Mouse (Mus musculus): ENCODE data around the gene Rreb1.

Rreb1 gene

GRCm38 (mm10) chr13:37918336-37919261, 140.4 kb downstream of the Rreb1 start:
- DNase-seq (ENCODE audit: low read depth) = no peak

DNA sequence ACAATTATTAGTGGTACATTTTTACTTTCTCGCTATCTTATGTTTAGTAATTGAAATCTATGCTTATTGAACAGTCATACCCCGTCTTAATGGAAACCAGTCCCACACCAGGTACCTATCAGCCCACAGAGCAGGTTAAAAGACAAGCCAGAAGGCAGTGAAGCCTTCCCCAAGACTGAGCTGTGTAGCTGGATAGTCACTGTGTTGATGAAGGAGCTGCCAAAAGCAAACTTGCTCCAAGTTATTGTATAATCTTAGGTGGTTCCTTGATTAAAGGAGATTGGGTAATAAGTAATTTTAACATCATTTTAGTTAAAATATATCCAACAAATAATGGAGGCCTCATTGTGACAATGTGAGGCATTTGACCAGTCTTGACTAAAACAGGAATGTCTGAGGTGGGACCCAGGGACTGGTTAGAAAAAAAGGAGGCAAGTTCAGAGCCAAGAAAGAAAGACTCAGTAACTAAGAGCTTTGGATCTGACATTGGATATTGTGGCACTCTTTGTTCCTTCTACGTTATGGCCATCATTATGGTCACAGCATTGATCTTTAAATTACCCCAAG, 141.6 kb downstream of the Rreb1 start:
- DNase-seq (ENCODE audit: low read depth) = no peak

GRCm38 (mm10) chr13:37920727-37921126, 142.5 kb downstream of the Rreb1 start:
- no peak for DNase-seq (ENCODE audit: low read depth)

- DNase-seq (ENCODE audit: low read depth) = no peak
Measured at GRCm38 (mm10) chr13:37923091-37923490, 144.9 kb downstream of the Rreb1 start.

DNA sequence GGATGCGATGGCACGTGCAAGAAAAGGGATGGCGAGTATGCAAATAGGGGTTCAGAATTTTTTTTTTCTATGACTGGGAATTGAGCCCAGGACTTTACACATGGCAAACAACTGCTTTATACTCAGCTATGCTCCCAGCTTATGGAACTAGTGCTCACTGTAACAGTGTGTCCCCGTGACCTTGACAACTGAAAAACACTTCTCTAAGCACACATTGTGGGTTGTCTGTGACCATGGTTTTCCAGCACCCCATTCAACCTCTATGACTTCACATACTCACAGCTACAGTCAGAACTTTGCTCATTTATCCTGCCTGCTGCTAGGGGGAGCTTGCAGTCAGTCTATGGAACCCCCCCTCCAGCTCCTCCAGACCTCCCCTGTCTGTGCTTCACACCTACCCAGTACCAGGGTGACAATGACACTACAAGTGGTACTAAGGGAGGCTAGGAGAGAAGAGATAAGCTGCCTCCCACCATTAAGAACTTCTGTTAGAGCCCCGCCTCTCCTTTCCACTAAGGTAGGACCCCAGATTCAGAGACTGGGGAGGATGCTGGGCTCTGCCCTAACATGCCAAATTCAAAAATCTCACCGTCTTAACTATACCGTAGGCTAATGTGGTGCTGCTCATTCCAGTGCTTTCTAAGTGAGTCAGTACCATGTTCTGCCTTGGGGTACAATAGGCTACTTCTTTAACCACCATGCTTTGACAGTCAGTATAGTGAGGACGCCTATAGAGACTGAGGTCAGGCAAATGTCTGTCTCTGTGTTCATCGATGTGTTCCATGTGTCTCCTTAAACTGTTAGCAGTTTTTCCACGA, 145.7 kb downstream of the Rreb1 start:
- DNase-seq (ENCODE audit: low read depth) = no peak

DNA sequence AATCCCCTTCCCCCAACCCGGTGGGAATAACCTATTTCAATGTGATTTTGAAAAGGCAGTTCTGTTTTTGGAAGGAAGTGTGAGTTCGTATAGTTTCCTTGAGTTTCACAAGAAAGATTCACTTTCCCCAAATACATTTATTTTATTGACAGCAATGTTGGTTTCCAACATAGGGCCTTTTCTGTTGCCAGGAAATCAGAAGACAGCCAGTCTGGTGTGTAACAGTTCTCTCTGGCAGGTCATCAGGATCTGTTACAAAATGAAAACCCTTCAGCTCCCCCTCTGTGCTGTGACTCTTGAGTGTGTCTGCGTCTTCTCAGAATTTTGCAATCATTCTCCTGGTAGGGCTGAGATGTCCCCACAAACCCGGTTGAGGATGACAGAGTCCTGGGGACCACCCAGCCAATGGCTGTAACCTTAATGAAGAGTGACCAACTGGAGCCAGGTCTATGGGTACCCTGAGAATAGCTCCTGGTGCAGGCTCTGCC, 146.3 kb downstream of the Rreb1 start:
- DNase-seq (ENCODE audit: low read depth) = no peak

DNA sequence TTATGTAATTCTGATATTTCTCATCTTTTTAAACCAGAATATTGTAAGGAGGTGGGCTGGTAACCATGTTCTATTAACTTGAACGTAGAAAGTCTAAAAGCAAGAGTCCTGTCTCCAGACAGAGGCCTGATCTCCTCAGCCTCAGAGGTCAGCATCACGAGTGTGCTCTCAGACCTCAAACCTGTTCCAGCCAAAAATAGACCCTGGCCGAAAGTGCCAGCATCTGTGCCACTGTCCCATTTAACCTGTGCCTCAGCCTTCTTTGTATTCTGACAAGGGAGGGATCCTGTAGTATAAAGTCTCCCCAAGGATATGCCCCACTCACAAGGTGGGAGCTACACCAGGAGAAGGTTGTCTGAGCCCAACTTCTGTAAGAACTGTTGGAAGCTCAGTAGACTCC, 148.2 kb downstream of the Rreb1 start:
- no peak for DNase-seq (ENCODE audit: low read depth)

GRCm38 (mm10) chr13:37929532-37929931, 151.3 kb downstream of the Rreb1 start:
- DNase-seq (ENCODE audit: low read depth) = no peak

DNA sequence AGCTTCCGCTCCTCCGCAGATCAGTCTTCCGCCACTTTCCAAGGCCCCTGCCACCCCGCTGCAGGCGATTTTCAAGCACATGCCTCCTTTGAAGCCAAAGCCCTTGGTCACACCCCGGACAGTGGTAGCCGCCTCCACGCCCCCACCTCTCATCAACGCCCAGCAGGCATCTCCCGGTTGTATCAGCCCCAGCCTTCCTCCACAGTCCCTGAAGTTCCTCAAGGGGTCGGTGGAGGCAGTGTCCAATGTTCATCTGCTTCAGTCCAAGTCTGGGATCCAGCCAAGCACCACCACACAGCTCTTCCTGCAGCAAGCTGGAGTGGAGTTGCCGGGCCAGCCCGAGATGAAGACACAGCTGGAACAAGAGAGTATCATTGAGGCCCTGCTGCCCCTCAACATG, 151.9 kb downstream of the Rreb1 start:
- DNase-seq (ENCODE audit: low read depth) = no peak

GRCm38 (mm10) chr13:37930621-37931020, 152.4 kb downstream of the Rreb1 start:
- DNase-seq (ENCODE audit: low read depth) = no peak

- DNase-seq (ENCODE audit: low read depth) = no peak
Measured at GRCm38 (mm10) chr13:37931210-37931922, 153.2 kb downstream of the Rreb1 start.

GRCm38 (mm10) chr13:37934075-37934474, 155.9 kb downstream of the Rreb1 start:
- DNase-seq (ENCODE audit: low read depth) = no peak

DNA sequence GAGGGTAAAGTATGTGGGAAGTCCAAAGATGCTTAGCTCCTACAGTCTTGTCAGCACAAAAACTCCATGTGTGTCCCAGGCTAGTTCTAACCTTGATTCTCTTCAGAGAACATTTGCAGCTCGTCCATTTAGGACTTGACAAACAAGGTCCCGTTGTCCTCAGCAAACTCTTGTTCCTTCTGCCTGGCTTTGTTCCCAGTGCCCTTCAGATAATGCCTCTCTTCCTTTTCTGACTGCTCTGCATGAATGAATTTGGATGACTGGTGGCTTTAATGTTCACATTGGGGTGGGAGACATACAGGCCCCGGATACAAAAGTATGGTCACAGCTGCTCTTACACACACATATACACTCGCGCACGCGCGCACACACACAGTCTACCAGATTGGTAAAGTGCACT, 156.7 kb downstream of the Rreb1 start:
- DNase-seq (ENCODE audit: low read depth) = no peak

- DNase-seq (ENCODE audit: low read depth) = no peak
Measured at GRCm38 (mm10) chr13:37936351-37936750, 158.2 kb downstream of the Rreb1 start.

DNA sequence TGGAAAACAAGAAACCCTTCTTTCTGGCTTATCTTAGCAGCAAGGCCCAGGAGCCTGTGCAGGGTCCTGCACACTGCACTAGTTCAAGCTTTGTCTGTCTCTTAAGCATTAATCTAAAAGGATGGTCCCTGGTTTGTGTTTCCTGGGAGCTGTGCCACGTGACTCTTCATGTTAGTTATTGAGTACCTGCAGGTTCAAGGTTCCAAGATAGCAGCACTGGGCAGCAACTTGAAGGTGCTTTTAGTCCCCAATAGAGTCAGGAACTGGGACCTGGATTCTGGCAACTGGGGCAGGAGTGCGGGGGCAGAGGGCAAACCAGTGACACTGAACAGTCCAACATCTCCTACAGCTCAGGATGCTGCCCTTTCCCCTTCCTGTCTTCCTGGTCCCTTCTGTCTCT, 162.0 kb downstream of the Rreb1 start:
- no peak for DNase-seq (ENCODE audit: low read depth)

- no peak for DNase-seq (ENCODE audit: low read depth)
Measured at GRCm38 (mm10) chr13:37940649-37941048, 162.4 kb downstream of the Rreb1 start.

- DNase-seq (ENCODE audit: low read depth) = peak; percentile 13
Measured at GRCm38 (mm10) chr13:37941138-37941645, 163.0 kb downstream of the Rreb1 start.

GRCm38 (mm10) chr13:37941950-37942886, 164.0 kb downstream of the Rreb1 start:
- DNase-seq (ENCODE audit: low read depth) = no peak

DNA sequence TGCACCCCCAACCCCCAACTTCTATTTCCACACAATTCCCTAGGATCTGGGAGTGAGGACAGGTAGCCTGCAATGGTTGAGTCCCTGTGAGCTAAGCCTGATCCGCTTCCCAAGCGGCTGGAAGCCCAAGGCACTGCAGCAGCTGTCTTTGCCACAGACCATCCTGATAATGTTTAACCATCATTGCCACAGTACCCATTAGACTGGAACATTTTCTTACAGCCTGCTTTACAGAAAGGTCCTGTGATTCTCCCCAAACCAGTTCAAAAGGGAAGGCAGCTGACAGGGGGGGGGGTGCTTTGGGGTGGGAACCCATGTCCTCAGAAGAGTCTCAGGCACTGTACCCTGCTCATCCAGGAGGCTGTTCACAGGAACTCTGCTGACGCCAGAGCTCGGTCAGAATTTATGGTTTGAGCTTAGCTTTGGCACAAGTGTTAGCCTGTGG, 164.7 kb downstream of the Rreb1 start:
- no peak for DNase-seq (ENCODE audit: low read depth)

GRCm38 (mm10) chr13:37943466-37943865, 165.3 kb downstream of the Rreb1 start:
- DNase-seq (ENCODE audit: low read depth) = no peak

All from induced T-regulatory cell, adult 2 months (primary cell).